Mouse (Mus musculus) G1E (cell line): Measurements from ENCODE around the gene Tomm20l. TPM values are rescaled to one million over a fixed set of nuclear protein-coding genes. Genes with fewer than 3 reads are reported as not detected.

Experiments
- ATAC-seq: 2 replicates; pipeline ENCODE4 v1.8.0; 2016; ENCODE audit warnings: mild to moderate bottlenecking; ENCODE audit not compliant: insufficient number of reproducible peaks, poor library complexity, low FRiP score, severe bottlenecking; ENCODE audit errors: extremely low read depth
- DNase-seq: peaks from one replicate; pipeline ENCODE4 v3.0.0; 2012; ENCODE audit warnings: low spot score
- H3K27me3 ChIP-seq: 2 replicates; pipeline ENCODE4 v1.6.1; 2012; ENCODE audit warnings: mild to moderate bottlenecking, low read length, inconsistent platforms; ENCODE audit not compliant: insufficient read depth
- H3K36me3 ChIP-seq: replicated peaks from 2 replicates; pipeline ENCODE3; 2012; ENCODE audit warnings: mild to moderate bottlenecking, inconsistent platforms
- H3K4me1 ChIP-seq: 2 replicates; pipeline ENCODE4 v1.6.1; 2012; ENCODE audit warnings: low read depth, low read length, inconsistent platforms, mixed read lengths; ENCODE audit not compliant: insufficient read depth
- H3K4me3 ChIP-seq: 2 replicates; pipeline ENCODE4 v1.5.1; 2012; ENCODE audit warnings: low read depth, mild to moderate bottlenecking, inconsistent platforms, low read length, moderate library complexity, mixed read lengths
- H3K9me3 ChIP-seq: replicated peaks from 2 replicates; pipeline ENCODE4 v1.6.1; 2012; ENCODE audit warnings: inconsistent platforms
- CTCF ChIP-seq: IDR thresholded peaks from 2 replicates; pipeline ENCODE4 v1.5.1; 2012; ENCODE audit warnings: low read depth, low read length, inconsistent platforms, mixed read lengths
- GATA1 ChIP-seq: IDR thresholded peaks from 2 replicates; pipeline ENCODE4 v1.6.1; 2012; ENCODE audit warnings: borderline replicate concordance, low read length, inconsistent platforms, mixed read lengths
- GATA2 ChIP-seq: IDR thresholded peaks from 2 replicates; pipeline ENCODE4 v1.6.1; 2012; ENCODE audit warnings: low read depth, low read length, inconsistent platforms, borderline replicate concordance
- POLR2AphosphoS5 ChIP-seq: IDR thresholded peaks from 2 replicates; pipeline ENCODE4 v1.6.1; 2012; ENCODE audit warnings: low read depth, low read length, inconsistent platforms; ENCODE audit not compliant: insufficient replicate concordance
- TAL1 ChIP-seq: conservative IDR thresholded peaks from 2 replicates; pipeline ENCODE4 v1.6.1; 2012; ENCODE audit warnings: low read depth, low read length, inconsistent platforms, mixed read lengths
- polyA plus RNA-seq: library from polyadenylated mRNA; stranded (reverse); fragments of >175 nt; gene quantifications from 2 replicates; pipeline ENCODE4 v1.2.3, GENCODE M21; 2012
- total RNA-seq, 2 experiments: library from RNA; stranded (forward) in 1 of 2; stranded (reverse) in 1 of 2; fragments of 200-1000 nt in 1 of 2; fragments of >200 nt in 1 of 2; fragmentation: Nextera tagmentation in 1 of 2; gene quantifications; 2 replicates each; pipeline ENCODE4 v1.2.3; 2014 to 2017

The Tomm20l gene
- total and polyA plus RNA-seq, 3 experiments: not detected

DNA sequence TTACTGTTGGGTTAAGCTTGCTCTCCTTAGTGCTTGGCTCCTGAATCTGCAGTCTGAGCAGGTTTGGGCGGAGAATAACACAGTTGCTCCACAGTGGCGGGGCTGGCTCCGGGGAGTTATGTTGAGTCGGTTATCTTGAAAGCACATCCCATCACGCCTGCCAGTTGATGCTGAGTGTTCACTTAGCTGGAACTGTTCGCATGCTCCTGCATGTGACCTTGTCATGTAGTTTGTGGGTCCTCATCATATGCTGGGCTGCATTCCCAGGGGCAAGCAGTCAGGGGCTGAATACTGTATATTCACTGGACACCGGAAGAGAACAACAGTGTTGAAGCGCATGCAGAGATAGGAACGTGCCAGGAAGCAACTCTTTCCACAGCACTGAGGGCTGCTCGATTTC, 1.8 kb downstream of the Tomm20l start:
- Histone ChIP-seq H3K9me3 (no peaks in the 10 kb centered on the region), H3K4me3 (peak overlapping the region; percentile 3; the same call in 1 of the 2 replicates), H3K4me1 (peaks cover 29% of the 10 kb centered on the region), H3K36me3 (no peaks in the 10 kb centered on the region), H3K27me3 (peaks cover 8% of the 10 kb centered on the region; the same call in 1 of the 2 replicates)
- DNase-seq: peak; percentile 25
- no peak for TF ChIP-seq GATA2
- TF ChIP-seq GATA1: no peak
- TF ChIP-seq TAL1: no peak
- no peak for TF ChIP-seq CTCF
- no peak for TF ChIP-seq POLR2AphosphoS5
- ATAC-seq: no peak; the same call in 1 of the 2 replicates

DNA sequence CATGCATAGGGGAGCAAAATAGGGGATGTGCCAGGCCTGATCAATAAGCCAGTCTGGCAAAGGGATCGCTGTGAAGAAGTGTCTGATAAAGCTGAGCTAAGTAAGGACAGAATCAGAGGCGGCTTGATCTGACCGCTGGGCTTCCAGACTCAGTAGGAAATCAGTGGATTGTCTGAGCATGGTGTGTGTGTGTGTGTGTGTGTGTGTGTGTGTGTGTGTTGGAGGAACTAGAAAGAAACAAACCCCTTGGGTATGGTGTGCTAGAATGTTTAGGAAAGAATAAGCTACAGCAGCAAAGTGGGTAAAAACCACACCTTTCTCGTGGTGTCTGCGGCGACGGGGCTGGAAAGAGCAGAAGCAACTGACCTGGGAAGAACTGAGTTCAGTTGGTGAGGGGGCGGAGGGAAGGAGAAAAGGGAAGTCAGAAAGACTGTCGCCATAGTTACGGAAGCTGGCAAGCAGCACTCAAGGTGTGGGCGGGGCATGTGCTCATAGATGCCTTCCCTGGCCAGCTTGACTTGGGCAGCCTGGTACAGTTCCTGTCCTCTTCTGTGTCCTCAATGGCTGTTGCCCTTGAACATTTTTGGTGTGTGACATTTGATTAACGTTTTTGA, 2.6 kb downstream of the Tomm20l start:
- H3K4me1 ChIP-seq: peaks cover 29% of the 10 kb centered on the region
- peak; percentile 98 for ATAC-seq
- H3K36me3 ChIP-seq: no peaks in the 10 kb centered on the region
- peaks cover 8% of the 10 kb centered on the region; the same call in 1 of the 2 replicates for H3K27me3 ChIP-seq
- DNase-seq: peak; percentile 81
- peak overlapping the region; percentile 10; the same call in 1 of the 2 replicates for H3K4me3 ChIP-seq
- TF ChIP-seq TAL1 (no peak), GATA1 (no peak), GATA2 (no peak), CTCF (no peak), POLR2AphosphoS5 (no peak)
- no peaks in the 10 kb centered on the region for H3K9me3 ChIP-seq

DNA sequence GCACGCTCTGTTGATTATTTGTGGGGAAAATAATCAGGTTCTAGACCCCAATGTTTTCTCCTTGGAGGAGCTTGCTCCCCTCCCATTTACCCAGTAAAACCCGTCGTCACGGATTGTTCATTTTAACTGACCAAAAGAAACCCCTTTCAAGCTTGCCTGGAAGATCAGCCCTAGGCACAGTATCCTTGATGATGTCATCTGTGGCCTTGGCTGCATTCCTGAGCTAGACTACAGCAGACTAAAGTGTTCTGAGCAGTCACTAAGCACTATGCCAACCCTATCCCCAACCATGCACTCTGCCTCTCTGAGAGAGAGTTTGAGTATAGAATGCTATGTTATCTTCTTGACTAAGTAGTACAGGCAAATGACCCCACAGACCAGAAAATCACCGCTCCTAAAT, 5.2 kb downstream of the Tomm20l start:
- H3K27me3 ChIP-seq: peaks cover 4% of the 10 kb centered on the region; the same call in 1 of the 2 replicates
- DNase-seq: no peak
- H3K9me3 ChIP-seq: no peaks in the 10 kb centered on the region
- peaks cover 22% of the 10 kb centered on the region for H3K4me1 ChIP-seq
- TF ChIP-seq GATA2 (no peak), GATA1 (no peak), TAL1 (no peak), CTCF (no peak), POLR2AphosphoS5 (no peak)
- no peak for ATAC-seq
- peaks cover 17% of the 10 kb centered on the region for H3K36me3 ChIP-seq
- H3K4me3 ChIP-seq: no peak overlapping the region

DNA sequence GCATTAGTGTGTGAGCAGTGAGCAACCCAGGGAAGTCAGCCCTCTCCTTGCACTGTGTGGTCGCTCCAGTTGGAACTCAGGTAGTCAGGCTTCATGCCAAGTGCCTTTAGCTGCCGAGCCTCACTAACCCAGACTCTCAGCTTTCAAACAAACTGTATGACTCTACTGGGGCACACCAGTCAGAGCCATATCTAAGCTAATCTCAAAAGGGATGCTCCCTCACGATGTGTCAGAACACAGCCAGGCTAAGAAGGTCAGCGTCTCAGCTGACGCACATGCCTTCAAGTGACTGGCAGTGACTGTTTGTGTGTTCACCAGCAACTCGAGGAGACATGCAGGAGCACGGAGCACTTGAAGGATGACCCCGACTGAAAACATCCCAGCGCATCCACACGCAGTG, 11.5 kb downstream of the Tomm20l start:
- no peaks in the 10 kb centered on the region for H3K27me3 ChIP-seq
- no peak for DNase-seq
- peaks cover 75% of the 10 kb centered on the region for H3K36me3 ChIP-seq
- H3K4me3 ChIP-seq: no peak overlapping the region
- TF ChIP-seq TAL1 (no peak), GATA1 (no peak), CTCF (no peak), POLR2AphosphoS5 (no peak)
- ATAC-seq: no peak
- H3K4me1 ChIP-seq: peaks cover 9% of the 10 kb centered on the region; the same call in 1 of the 2 replicates
- H3K9me3 ChIP-seq: no peaks in the 10 kb centered on the region

DNA sequence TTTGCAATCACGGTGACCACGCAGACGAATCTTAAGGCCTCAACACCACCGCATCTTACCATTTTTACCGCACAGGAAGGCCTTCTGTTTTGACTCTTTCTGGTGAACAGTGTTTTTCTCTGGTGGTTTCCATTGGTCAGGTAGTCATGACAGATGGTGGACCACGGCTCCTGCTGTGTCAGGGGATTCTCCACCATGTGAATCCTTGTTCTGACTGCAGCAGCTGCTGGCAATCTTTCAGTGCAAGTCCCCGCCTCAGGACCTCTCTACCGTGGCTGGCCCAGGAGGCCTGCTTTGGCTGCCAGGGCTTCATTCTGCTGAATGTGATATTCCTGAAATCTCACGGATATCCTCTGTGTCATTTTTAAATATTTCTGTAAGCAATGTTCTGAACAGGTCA, 12.1 kb downstream of the Tomm20l start:
- ATAC-seq (no peak), DNase-seq (no peak)
- no peaks in the 10 kb centered on the region for H3K9me3 ChIP-seq
- peaks cover 10% of the 10 kb centered on the region; the same call in 1 of the 2 replicates for H3K4me1 ChIP-seq
- no peak for TF ChIP-seq GATA2
- TF ChIP-seq POLR2AphosphoS5: no peak
- no peak for TF ChIP-seq GATA1
- no peak for TF ChIP-seq CTCF
- no peak for TF ChIP-seq TAL1
- H3K36me3 ChIP-seq: peaks cover 80% of the 10 kb centered on the region
- H3K27me3 ChIP-seq: no peaks in the 10 kb centered on the region
- H3K4me3 ChIP-seq: no peak overlapping the region

DNA sequence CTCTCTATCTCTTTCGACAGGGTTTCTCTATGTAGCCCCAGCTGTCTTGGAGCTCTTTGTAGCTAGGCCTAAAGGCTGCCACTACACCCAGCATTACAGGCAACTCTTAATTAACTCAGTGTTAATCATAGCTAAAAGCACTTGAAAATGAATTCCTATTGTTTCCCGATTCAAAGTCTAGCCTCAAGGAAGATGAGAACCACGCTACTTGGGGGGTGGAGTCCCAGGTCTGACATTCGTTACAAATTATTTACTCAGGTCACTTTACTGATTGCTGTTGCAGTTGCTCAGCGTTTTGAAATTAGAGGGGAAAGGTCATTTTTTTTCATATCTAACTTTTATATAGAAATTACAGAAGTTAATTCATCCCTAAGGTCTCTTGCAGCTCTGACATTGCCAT, 24.4 kb downstream of the Tomm20l start:
- H3K36me3 ChIP-seq: peaks cover 55% of the 10 kb centered on the region
- no peaks in the 10 kb centered on the region for H3K27me3 ChIP-seq
- DNase-seq: no peak
- TF ChIP-seq TAL1 (no peak), POLR2AphosphoS5 (no peak), GATA1 (no peak), GATA2 (no peak), CTCF (no peak)
- H3K4me3 ChIP-seq: peak overlapping the region; percentile 83
- no peaks in the 10 kb centered on the region for H3K9me3 ChIP-seq
- ATAC-seq: no peak
- H3K4me1 ChIP-seq: peaks cover 53% of the 10 kb centered on the region
